Mouse (Mus musculus): ENCODE measurements at regions not wholly inside any gene's neighbourhood (a gene's known extent, or its start where the extent isn't known, plus 50 kb on each side); places are given as distances from the start of the nearest gene placed in this dataset.

- no peak for DNase-seq
These were observed 62.0 kb upstream of the Eomes start for GRCm38 (mm10) chr9:118416032-118416431.

DNA sequence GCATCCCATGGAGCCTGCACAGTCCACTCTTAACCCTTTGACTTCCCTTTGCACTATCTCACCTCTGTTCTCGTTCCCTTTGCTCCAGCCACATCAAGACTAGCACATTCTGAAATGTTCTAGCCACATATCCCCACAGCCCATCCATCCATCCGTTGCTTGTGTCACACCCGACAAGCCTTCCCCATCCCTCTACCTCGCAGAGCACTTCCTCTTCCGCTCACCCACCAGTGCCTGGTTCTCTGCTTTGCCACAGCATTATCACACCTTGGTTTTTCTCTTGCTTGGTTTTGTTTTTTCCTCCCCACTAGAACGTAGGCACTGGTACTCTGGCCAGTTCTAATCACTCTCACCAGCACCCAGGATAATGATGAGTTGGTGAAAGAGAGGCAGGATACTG, 61.5 kb upstream of the Eomes start:
- DNase-seq = no peak

- no peak for DNase-seq
These were observed 53.7 kb upstream of the Eomes start for GRCm38 (mm10) chr9:118424344-118424743.

Data from layer of hippocampus, postnatal 36 days (tissue).